Mouse (Mus musculus) testis, adult 2 months (tissue): Measurements from ENCODE around the gene Mical3.

Source experiments
- CTCF ChIP-seq: fragments of 200-500 bp; IDR thresholded peaks from 2 replicates; pipeline ENCODE4 v1.5.1; 2012; ENCODE audit warnings: low read depth, mild to moderate bottlenecking, inconsistent platforms, low read length, moderate library complexity; ENCODE audit not compliant: control insufficient read depth, insufficient read depth, insufficient replicate concordance
- POLR2A ChIP-seq: fragments of 200-500 bp; IDR thresholded peaks from 2 replicates; pipeline ENCODE4 v1.6.1; 2012; ENCODE audit warnings: low read depth, mild to moderate bottlenecking, inconsistent platforms, low read length, moderate library complexity; ENCODE audit not compliant: control insufficient read depth

DNA sequence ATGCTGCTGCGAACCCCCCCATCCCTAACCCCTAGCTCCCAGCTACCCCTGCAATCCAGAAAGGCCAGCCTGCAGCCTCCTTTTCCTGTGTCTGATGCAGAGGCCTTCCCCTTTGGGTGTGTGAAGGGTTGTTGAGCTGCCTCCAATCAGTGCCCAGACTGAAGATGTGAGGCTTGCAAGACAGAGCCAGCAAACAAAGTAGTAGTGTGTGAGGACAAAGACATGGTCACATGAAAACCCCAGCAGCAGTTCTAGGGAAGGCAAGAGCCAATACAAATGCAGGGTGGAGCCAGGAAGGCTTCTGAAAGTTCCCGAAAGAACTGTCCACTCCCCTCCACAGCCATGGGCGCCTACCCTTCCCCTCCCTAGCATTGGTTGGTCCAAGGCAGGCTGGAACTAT lies 127.8 kb downstream of the Mical3 start:
- TF ChIP-seq POLR2A (no peak), CTCF (no peak)
